Mouse (Mus musculus) left cerebral cortex, postnatal 25 days (tissue): ENCODE results near the gene Cdh23. TPM values are rescaled to one million over a fixed set of nuclear protein-coding genes. Genes with fewer than 3 reads are reported as not detected.

Source experiments
- DNase-seq, 2 experiments: peaks; one replicate each; pipeline ENCODE4 v3.0.0; 2022; ENCODE audit warnings: low spot score in 2 of 2, mixed read lengths in 1 of 2
- intact Hi-C: fragments of 180-260 bp; cut with DNase I; formaldehyde crosslinking; loops from one replicate; pipeline ENCODE4 v1.15.1; 2025
- total RNA-seq, 2 experiments: library from RNA; stranded (reverse); gene quantifications; 2 replicates each; pipeline ENCODE4 v1.2.3; 2021

Cdh23 gene
- total RNA-seq, 2 experiments from 2014 or later, result 1.7 to 2.5 TPM

- no peak for DNase-seq
- intact Hi-C loops, result no loop called here
Measured at GRCm38 (mm10) chr10:60590241-60590640, 106.0 kb downstream of the Cdh23 start.

- DNase-seq, result no peak
- intact Hi-C loops, result no loop called here
Measured at GRCm38 (mm10) chr10:60585691-60586090, 110.6 kb downstream of the Cdh23 start.

GRCm38 (mm10) chr10:60582956-60583355, 113.3 kb downstream of the Cdh23 start:
- intact Hi-C loops, result no loop called here
- no peak for DNase-seq

- intact Hi-C loops, result no loop called here
- no peak for DNase-seq
Measured at GRCm38 (mm10) chr10:60580666-60581065, 115.6 kb downstream of the Cdh23 start.

- intact Hi-C loops, result no loop called here
- no peak for DNase-seq
Measured at GRCm38 (mm10) chr10:60578738-60579538, 117.4 kb downstream of the Cdh23 start.

GRCm38 (mm10) chr10:60577920-60578737, 118.2 kb downstream of the Cdh23 start:
- intact Hi-C loops, result no loop called here

GRCm38 (mm10) chr10:60577125-60577919, 119.0 kb downstream of the Cdh23 start:
- no peak for DNase-seq
- intact Hi-C loops, result no loop called here

More at GRCm38 (mm10) chr10:60577920-60578737, 118.2 kb downstream of the Cdh23 start:
- no peak for DNase-seq

- DNase-seq, result no peak
- intact Hi-C loops, result no loop called here
Measured at GRCm38 (mm10) chr10:60574851-60575250, 121.4 kb downstream of the Cdh23 start.

GRCm38 (mm10) chr10:60571491-60571890, 124.8 kb downstream of the Cdh23 start:
- DNase-seq, result no peak
- intact Hi-C loops, result no loop called here

- intact Hi-C loops, result no loop called here
- no peak for DNase-seq
Measured at GRCm38 (mm10) chr10:60566369-60567037, 129.8 kb downstream of the Cdh23 start.

- no peak for DNase-seq
- intact Hi-C loops, result no loop called here
Measured at GRCm38 (mm10) chr10:60564136-60564535, 132.2 kb downstream of the Cdh23 start.

GRCm38 (mm10) chr10:60562946-60563345, 133.3 kb downstream of the Cdh23 start:
- DNase-seq, result no peak
- intact Hi-C loops, result no loop called here

GRCm38 (mm10) chr10:60558491-60558927, 137.8 kb downstream of the Cdh23 start:
- DNase-seq, result no peak
- intact Hi-C loops, result no loop called here

- intact Hi-C loops, result no loop called here
- no peak for DNase-seq
Measured at GRCm38 (mm10) chr10:60552951-60553635, 143.2 kb downstream of the Cdh23 start.

GRCm38 (mm10) chr10:60539164-60539914, 157.0 kb downstream of the Cdh23 start:
- intact Hi-C loops, result no loop called here
- no peak for DNase-seq

GRCm38 (mm10) chr10:60536098-60536811, 160.0 kb downstream of the Cdh23 start:
- no peak for DNase-seq
- intact Hi-C loops, result no loop called here

GRCm38 (mm10) chr10:60532502-60532901, 163.8 kb downstream of the Cdh23 start:
- intact Hi-C loops, result loop anchor here (5.0 kb wide), 1 partner anchor 225 kb away; no protein-coding TSS in a partner anchor

More at GRCm38 (mm10) chr10:60532502-60532901, 163.8 kb downstream of the Cdh23 start:
- no peak for DNase-seq
